Mouse (Mus musculus) ES-Bruce4 (cell line): Measurements from ENCODE around the gene Ttpal.

Source experiments
- CTCF ChIP-seq: IDR thresholded peaks from one replicate; pipeline ENCODE4 v1.8.1; 2011; ENCODE audit warnings: low read depth, low read length
- EP300 ChIP-seq: IDR thresholded peaks from 2 replicates; pipeline ENCODE4 v1.6.1; 2011; ENCODE audit warnings: low read depth, low read length; ENCODE audit not compliant: insufficient read depth
- POLR2A ChIP-seq: IDR thresholded peaks from one replicate; pipeline ENCODE4 v1.8.1; 2011; ENCODE audit warnings: low read length; ENCODE audit not compliant: insufficient read depth

DNA sequence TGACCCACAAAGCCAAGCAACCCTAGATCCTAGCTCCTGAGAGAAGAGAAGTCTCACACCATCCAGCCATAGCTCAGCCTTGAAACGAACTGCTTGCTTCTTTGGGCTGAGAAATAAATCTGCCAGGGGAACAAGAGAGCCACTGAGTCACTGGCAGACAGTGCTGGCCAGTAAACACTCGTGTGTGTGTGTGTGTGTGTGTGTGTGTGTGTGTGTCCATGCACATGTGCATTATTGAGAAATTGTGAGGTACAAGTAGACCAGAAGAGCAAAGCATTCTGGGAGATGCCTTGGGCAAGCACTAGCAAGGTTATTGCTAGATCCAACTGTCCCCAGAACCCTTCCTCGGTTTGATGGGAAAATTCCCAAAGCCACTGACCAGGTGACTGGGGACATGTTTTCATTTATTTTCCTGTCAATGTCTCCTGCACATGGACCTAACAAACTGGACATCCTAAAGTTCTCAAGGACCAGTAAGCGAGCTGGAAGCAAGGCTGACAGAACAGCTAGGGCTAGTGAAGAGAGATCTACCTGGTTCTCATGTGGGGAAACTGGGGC lies 47.6 kb upstream of the Ttpal start:
- no peak for TF ChIP-seq CTCF
- no peak for TF ChIP-seq EP300
- TF ChIP-seq POLR2A = no peak
